Mouse (Mus musculus) left cerebral cortex, adult 18-20 months (tissue): ENCODE data around the gene Drap1. TPM values are rescaled to one million over a fixed set of nuclear protein-coding genes. Genes with fewer than 3 reads are reported as not detected.

Experiments
- DNase-seq, 2 experiments: peaks; one replicate each; pipeline ENCODE4 v3.0.0; 2021 to 2022; ENCODE audit warnings: low spot score in 2 of 2, mixed read lengths in 1 of 2
- total RNA-seq, 2 experiments: library from RNA; stranded (reverse); gene quantifications; 2 replicates each; pipeline ENCODE4 v1.2.3; 2021

The Drap1 gene
- total RNA-seq, 2 experiments from 2014 or later, result 263 to 283 TPM

GRCm38 (mm10) chr19:5451766-5452165 is 27.0 kb upstream of the Drap1 start:
- no peak for DNase-seq

DNA sequence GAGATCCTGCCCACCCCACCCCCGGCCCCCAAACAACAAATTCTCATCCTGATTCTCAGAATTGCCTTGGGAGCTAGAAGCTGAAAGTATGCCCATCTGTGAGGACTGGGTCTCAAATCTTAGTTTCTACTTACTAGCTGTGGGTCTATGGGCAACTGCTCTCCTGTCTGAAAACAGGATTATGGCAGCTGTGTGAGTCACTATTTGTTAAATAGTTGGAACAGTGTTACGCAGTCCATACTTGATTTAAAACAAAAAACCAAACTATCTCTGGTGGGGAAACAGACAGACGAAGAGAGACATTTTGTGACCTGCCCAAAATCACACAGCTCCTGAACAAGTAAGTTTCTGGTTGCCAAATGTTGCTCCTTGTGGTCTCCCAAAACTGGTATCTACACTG is 24.9 kb upstream of the Drap1 start:
- DNase-seq, result no peak

GRCm38 (mm10) chr19:5448354-5449150 is 23.8 kb upstream of the Drap1 start:
- no peak for DNase-seq

GRCm38 (mm10) chr19:5447515-5448353 is 23.0 kb upstream of the Drap1 start, which contains the start of gene Fosl1:
Gene Fosl1 (plus strand): TSS chr19:5447547.
- DNase-seq, result peak; percentile 71 to 77

DNA sequence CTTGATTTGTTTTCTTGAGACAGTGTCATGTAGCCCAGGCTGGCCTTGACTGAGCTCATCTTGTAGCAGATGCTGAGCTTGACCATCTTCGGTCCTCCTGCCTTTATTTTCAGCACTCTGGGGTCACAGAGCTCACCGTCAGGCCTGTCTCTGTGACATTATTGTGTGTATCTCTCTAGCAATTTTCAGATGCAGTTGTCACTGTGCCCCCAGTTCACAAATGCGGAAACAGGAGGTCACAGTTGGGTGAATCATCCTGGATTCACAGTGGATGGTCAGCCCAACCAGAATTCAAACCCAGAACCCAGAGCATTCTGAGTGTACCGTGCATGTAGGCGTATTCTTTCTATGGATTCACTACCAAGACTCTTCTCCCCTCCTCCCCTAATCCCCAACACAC is 21.0 kb upstream of the Drap1 start:
- no peak for DNase-seq

DNA sequence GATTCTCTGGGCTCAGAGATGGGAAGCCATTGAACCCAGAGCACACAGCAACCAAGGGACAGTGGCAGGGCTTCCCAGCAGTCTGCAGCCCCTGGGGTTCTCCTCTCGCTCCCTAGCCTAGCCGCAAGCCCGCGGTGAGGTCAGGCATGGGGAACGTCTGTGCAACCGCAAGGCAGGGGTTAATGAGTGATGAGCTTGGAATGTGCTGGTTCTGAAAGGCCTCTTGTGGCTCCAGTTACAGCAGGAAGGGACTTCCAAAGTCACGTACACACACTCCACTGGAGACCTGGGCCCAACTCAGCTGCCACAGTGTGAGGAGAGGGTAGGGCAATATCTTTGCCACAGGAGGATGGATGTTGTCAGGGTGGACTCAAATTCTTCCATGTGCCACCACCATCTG is 20.2 kb upstream of the Drap1 start:
- DNase-seq, result no peak

DNA sequence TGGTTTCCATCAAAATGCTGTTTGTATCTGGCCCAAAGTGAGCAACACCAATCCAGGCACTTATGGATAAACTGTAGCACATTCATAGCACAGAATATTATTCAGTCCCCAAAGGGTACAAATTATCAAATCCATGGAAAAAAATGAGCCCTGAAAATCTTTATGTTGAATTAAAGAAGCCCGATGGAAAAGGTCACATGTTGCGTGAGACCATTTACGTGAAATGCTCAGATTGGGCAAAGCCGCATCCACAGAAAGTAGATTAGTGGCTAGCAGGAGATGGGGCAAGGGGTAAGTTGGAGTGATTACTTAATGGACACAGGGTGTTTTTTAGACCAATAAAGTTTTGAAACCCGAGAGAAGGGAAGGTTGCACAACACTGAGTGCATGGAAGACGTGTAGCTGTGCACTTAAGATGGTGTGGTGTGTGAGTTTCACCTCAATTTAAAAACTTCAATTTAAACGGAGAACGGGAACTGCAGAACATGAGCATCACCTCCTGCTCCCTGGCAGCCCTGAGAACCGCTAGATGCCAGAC is 19.7 kb upstream of the Drap1 start:
- DNase-seq, result no peak

- no peak for DNase-seq
Observed at GRCm38 (mm10) chr19:5433951-5434350, 9.2 kb upstream of the Drap1 start.

DNA sequence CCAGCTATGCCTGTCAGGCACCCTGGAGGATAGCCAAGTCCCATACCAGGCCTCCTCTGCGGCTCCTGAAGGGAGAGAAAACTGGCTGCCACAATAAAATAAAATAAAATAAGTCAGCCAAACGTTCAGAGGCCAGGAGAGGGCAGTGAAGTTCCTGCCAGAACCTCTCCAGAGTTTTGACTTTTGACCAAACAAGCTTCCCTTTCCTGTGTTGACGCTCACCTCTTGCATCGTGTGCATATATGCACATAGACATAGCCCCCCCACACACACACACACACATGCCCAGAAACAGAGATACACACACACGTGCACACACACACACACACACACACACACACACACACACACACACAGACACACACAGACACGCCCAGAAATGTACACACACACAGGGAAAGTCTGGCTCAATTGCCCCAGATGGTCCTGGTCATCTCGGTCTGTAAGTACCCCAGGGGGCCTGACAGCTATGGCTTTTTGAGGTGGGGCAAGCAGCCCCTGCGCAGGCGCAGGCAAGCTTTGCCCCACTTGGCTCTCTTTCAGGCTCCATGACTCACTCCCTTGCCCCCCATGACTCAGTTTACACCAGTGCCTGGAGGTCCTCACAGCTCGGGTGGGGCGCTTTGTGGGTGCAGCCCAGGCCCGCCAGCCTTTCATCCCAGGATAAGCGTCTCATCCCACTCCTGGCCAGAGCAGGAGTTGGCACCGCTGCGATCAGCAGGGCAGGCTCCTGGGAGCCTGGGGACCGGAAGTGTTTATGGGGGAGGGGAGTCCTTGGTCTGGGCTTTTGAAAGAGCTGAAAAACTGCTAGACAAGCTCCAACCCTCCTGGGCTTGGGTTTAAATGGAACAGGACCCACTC is 8.4 kb upstream of the Drap1 start:
- DNase-seq, result no peak

GRCm38 (mm10) chr19:5431911-5432464 is 7.2 kb upstream of the Drap1 start:
- no peak for DNase-seq

GRCm38 (mm10) chr19:5430408-5430807 is 5.6 kb upstream of the Drap1 start:
- no peak for DNase-seq

DNA sequence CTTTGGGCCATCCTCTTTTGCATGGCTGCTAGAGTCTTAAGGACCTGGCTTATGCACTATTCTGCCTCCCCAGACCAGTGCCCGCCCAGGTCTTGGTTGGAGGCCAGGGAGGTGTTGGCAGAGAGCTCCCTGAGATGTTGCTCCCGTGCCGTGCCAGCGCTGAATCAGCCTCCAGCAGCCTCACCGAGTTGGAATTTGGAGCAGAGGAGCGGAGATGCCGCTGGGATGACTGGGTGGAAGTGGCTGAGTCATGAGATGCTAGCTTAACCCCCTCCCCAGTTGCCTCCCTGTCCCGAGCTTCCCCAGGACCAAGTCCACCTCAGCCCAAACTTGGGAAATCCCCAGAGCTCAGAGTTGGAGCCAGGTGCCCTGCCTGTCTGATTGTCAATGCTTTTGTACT is 5.0 kb upstream of the Drap1 start:
- DNase-seq, result no peak

DNA sequence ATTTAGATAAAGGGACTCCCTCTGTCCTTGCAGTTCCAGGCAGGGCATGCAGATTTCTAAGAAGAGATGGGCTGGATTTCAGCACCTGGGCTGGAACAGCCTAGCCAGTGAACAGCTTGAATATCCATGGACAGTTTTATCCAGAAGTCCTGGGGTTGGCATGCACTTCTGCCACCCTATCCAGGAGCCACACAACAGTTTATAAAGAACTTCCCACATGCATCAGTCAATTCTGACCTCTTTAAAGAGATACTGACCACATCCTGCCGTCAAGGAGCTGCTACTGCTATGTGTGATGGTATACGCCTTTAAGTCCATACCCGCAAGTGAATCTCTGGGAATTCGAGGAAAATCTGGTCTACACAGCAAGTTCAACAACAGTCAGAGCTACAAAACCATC is 4.4 kb upstream of the Drap1 start:
- no peak for DNase-seq

- no peak for DNase-seq
Observed at GRCm38 (mm10) chr19:5428083-5428482, 3.3 kb upstream of the Drap1 start.

DNA sequence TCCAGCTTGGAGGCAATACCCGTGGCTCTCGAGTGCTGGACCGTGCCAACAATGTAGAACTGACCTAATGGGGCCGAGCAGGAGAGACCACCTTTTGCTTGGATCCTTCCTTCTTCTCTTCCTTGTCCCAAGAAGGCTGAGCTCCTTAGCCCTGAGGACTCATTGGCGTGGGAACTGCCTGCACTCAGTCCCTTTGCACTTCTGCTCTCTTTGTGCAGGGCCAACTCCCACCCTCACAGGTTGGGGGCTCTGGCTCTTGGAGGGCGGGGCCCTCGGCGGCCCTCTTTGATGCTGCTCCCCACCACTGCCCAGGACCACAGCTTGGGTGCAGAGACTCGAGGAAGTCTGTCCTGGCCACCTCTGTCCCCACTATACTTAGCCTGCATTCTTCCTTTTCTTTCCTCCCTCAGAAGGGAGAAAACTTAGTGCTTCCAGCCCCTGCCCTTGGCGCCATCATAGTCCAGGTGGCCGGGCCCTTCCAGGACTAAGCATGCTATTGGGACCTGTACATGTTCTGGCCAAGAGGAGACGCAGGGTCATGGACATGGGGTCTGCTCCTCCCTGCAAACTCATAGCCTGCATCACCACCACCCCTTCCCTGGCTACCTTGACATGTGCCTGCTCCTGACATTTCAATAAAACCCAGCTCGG is 2.0 kb upstream of the Drap1 start:
- no peak for DNase-seq

DNA sequence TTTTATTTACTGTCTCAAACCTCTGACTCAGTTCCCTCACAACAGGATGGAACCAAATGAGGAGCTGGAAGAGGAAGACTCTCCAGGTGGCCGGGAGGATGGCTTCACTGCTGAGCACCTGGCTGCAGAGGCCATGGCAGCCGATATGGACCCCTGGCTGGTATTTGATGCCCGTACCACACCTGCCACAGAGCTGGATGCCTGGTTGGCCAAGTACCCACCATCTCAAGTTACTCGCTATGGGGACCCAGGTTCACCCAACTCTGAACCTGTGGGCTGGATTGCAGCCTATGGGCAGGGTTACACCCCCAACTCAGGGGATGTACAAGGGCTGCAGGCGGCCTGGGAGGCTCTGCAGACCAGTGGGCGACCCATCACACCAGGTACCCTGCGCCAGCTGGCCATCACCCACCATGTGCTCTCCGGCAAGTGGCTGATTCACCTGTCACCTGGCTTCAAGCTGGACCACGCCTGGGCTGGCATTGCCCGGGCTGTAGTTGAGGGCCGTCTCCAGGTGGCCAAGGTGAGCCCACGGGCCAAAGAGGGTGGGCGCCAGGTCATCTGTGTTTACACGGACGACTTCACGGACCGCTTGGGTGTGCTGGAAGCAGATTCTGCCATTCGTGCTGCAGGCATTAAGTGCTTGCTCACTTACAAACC is 1.3 kb upstream of the Drap1 start:
- DNase-seq, result no peak

GRCm38 (mm10) chr19:5424092-5424781 is 542 bp downstream of the Drap1 start:
- peak; percentile 42 to 49 for DNase-seq

DNA sequence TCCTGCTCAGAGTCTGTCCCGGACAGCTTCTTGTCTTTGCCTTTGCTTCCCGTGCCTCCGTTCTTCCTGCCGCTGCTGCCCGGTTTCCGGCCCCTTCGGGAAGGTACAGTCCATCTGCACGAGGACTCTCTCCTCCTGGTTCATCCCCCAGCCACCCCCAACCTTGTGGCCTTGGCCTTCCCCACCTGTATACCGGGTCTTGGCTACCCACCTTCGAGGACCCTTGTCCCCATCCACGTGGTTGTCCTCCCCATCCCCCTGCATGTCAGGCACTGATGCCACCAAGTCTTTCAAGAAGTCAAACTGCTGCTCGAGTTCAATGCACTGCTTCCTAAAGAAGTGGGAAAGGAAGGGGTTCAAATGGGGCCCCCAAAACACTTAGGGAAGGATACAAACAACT is 1.2 kb downstream of the Drap1 start:
- DNase-seq, result no peak

DNA sequence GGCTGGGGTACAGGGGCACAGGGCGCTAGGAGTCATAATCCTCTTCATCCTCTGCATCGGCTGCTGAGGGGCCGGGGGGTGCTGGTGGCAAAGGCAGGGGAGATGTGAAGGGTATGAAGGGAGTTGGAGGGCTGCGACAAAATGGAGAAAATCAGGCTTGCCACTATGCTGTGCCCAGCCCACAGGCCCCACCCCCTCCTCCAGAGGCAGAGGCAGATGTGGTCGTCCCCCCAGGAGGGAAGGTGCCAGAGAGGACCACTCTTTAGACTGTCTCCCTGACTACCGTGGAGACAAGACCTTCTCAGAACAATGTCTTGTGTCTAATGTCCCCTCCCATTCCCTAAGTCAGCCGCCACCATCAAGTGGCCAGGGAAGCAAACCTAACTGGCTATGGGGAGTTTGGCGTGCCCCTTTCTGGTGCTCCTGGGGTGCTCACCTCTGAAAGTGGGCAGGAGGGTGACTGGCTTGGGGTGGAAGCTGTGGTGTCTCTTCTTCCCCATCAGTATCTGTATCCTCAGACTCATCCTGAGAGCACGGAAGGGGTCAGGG is 1.8 kb downstream of the Drap1 start:
- no peak for DNase-seq
